Mouse (Mus musculus): ENCODE results near the gene Srsf2. TPM values are rescaled to one million over a fixed set of nuclear protein-coding genes. Genes with fewer than 3 reads are reported as not detected.

Srsf2 gene
- polyA plus RNA-seq, 1 experiment from 2014 or later, result 658 TPM

DNA sequence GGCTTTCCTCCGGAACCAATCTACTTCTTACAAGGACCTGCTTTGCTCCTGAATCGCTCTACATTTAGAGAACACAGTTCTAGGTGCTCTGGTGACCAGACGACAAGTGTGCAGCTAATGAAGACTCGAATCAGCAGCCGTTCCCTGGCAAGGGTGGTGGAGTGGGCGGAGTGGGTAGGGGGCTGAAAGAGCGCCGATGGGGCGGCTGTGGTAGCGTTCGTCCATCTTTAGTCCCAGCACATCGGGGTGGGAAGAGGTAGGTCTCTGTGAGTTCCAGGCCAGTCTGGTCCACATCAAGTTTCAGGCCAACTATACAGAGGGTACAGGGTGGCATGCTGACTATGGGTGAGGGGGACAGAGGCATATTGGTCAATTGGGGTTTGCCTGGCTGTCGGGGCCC is 39.3 kb downstream of the Srsf2 start:
- Histone ChIP-seq H3K27me3 (0 out of 2 replicates have a peak, but pooled peaks cover 7% of the 10 kb centered on the region), H3K36me3 (no peaks in the 10 kb centered on the region), H3K9me3 (no peaks in the 10 kb centered on the region), H3K4me2 (no peak overlapping the region), H3K4me3 (no peak overlapping the region), H3K4me1 (peaks cover 61% of the 10 kb centered on the region), H3K9ac (no peak overlapping the region), H3K27ac (peak overlapping the region; percentile 90)
- WGBS, result 69% methylated on average over 13 of the region's 13 CpGs
- no peak for ATAC-seq (ENCODE audit: insufficient number of reproducible peaks, low FRiP score, low TSS enrichment, low read depth)

DNA sequence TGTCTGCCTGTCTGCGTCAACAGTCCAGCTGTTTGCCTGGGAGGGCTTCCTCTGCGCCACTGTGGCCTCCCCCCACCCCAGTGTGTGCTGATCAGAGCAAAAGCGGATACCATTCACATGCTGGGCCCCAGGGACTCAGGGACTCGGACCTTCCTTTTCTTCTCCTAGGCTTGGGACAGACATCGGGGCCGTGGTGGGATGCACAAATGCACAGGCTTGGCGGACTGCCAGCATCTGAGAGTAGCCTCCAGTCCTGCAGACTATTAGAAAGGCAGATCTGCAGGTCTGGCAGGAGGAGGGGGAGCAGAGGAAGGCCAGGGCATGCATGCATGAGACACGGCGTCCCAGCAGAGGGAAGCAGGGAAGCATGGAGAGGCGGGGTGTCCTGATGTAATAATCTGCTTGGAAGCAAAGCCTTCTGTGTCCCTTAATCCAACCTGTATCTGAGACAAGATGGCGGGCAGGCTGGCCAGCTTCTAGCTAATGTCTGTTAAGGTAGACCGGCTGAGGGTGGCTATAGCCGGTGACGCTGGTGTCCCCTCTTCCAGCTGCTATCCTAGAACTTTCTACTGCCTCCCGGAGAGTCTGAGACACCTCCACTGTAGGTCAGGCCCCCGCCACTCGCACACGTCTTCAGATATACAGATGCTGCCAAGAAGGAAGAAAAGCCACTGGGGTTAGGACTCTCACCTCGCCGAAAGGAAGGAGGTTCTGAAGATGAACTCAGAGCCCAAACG is 39.9 kb downstream of the Srsf2 start:
- no peaks in the 10 kb centered on the region for H3K9me3 ChIP-seq
- no peak overlapping the region for H3K4me3 ChIP-seq
- 0 out of 2 replicates have a peak, but pooled peaks cover 7% of the 10 kb centered on the region for H3K27me3 ChIP-seq
- peak overlapping the region; percentile 90 for H3K27ac ChIP-seq
- no peak overlapping the region for H3K9ac ChIP-seq
- H3K4me1 ChIP-seq, result peaks cover 64% of the 10 kb centered on the region
- H3K4me2 ChIP-seq, result no peak overlapping the region
- no peaks in the 10 kb centered on the region for H3K36me3 ChIP-seq
- 44% methylated on average over 21 of the region's 21 CpGs for WGBS
- ATAC-seq (ENCODE audit: insufficient number of reproducible peaks, low FRiP score, low TSS enrichment, low read depth), result no peak

DNA sequence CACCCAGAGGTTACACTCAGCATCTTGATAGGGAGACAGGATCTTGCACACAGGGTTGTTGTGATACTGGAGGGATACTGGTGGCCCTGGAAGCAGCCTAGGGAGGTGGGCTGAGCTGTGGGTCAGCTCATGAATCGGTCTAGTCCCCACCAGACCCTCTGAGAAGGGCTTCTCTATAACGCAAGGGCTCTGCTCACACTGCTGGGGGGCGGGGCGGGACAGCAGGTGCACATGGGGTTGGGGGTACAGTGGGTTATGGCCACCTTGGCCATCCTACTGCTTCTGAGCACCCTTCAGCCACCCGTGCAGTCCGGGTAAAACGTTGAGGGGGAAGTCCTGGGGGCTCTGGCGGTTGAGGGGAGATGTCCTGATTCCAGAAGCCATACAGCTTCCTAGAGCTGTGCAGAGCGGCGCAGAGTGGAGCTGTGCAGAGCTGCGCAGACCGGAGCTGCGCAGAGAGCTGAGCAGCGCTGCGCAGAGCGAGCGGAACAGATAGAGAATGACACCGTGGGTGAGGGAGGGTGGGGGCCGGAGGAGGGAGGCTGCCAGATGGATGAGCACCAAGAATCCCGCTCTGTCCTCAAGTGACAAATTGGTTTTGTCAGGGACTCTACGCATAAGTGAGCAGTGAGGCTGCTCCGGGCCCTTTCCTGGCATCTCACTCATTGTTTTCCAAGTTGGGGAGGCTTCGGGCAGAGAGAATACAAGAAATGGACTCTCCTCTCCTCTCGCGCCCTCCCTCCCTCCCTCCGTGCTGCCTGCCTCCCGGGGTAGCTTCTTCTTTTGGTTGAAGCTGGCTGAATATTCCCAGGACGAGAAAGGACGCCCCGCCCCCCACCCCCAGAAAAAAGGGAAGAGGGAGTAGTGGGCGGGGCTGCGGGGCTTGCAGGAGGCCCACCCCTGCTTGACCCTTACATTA is 41.7 kb downstream of the Srsf2 start:
- Histone ChIP-seq H3K4me2 (peak overlapping the region; percentile 56), H3K36me3 (no peaks in the 10 kb centered on the region), H3K4me1 (peaks cover 66% of the 10 kb centered on the region), H3K9me3 (no peaks in the 10 kb centered on the region), H3K27me3 (0 out of 2 replicates have a peak, but pooled peaks cover 7% of the 10 kb centered on the region), H3K27ac (peak overlapping the region; percentile 57; the same call in 1 of the 2 replicates), H3K9ac (no peak overlapping the region), H3K4me3 (peak overlapping the region; percentile 31)
- 15% methylated on average over 26 of the region's 32 CpGs for WGBS
- peak; percentile 48; the same call in 1 of the 2 replicates for ATAC-seq (ENCODE audit: insufficient number of reproducible peaks, low FRiP score, low TSS enrichment, low read depth)

DNA sequence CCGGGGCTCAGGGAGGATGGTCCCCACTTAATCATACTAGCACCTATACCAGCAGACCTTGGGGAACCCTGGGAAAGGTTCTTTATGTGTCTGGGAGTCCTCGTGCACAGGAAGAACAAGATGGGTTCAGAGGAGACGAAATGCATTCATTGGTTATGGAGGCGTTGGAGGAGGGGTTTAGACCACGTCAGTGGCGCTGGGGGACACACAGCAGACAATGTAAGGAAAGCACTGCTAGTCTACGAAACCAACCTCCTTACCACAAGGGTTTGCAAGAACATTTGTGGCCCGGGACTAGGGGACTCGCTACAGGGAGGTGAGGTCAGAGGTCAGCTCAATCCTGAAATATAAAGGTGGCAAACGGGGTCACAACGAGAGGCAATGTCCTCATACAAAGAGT is 42.4 kb downstream of the Srsf2 start:
- no peaks in the 10 kb centered on the region for H3K36me3 ChIP-seq
- H3K9ac ChIP-seq, result no peak overlapping the region
- H3K27ac ChIP-seq, result no peak overlapping the region
- WGBS, result 73% methylated on average over 11 of the region's 11 CpGs
- H3K27me3 ChIP-seq, result 0 out of 2 replicates have a peak, but pooled peaks cover 7% of the 10 kb centered on the region
- no peak overlapping the region for H3K4me2 ChIP-seq
- H3K4me1 ChIP-seq, result peaks cover 61% of the 10 kb centered on the region
- no peaks in the 10 kb centered on the region for H3K9me3 ChIP-seq
- no peak for ATAC-seq (ENCODE audit: insufficient number of reproducible peaks, low FRiP score, low TSS enrichment, low read depth)
- no peak overlapping the region for H3K4me3 ChIP-seq

DNA sequence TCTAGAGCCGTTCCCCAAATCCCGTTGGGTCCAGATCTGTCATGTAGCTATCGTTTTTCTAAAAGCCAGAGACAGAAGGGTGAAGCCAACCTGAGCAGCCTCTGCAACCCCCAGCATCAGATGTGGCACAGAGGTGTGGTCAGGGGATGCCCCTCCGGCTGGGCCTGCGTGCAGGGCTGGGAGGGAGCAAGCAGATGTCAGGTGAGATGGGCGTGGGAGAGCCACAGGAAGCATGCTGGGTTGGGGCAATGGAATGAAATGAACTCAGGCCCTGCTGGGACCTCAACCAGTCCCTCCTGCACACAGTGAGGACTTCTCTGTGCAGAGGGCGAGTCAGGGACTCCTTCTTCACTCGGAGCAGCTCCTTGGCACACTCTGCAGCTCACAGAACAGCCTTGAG is 43.4 kb downstream of the Srsf2 start:
- Histone ChIP-seq H3K4me2 (no peak overlapping the region), H3K4me1 (peaks cover 52% of the 10 kb centered on the region), H3K27me3 (0 out of 2 replicates have a peak, but pooled peaks cover 7% of the 10 kb centered on the region), H3K4me3 (no peak overlapping the region), H3K36me3 (no peaks in the 10 kb centered on the region), H3K27ac (no peak overlapping the region), H3K9me3 (no peaks in the 10 kb centered on the region), H3K9ac (no peak overlapping the region)
- 84% methylated on average over 8 of the region's 8 CpGs for WGBS
- ATAC-seq (ENCODE audit: insufficient number of reproducible peaks, low FRiP score, low TSS enrichment, low read depth), result no peak

DNA sequence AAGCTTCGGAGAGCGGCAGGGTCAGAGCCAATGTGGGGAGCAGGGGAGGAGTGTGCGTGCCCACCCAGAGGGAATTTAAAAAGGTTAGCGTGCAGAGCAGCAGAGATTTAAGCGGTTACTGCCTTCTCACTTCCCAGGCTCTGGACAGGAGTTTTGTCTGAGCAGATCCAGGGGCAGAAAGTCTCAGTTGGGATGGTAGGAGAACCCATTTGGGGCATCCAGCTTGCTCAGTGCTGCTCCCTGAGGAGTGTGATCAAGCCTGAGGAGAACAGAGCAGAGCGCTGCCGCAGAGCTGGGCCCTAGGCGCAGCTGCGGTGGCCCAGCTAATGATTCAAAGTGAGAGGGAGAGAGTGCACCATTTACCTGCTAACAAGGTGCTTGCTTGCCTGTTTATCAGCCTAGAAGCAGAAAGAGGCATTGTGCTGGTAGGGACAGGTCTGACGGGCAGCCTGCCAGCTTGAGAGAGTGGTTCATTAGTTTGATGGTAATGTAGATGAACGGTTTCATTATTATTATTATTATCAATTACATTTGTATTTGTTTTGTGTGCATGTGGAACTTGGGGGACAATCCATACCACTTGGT is 44.0 kb downstream of the Srsf2 start:
- peaks cover 46% of the 10 kb centered on the region for H3K4me1 ChIP-seq
- no peaks in the 10 kb centered on the region for H3K9me3 ChIP-seq
- no peak overlapping the region for H3K4me2 ChIP-seq
- no peak overlapping the region for H3K27ac ChIP-seq
- 78% methylated on average over 11 of the region's 11 CpGs for WGBS
- 0 out of 2 replicates have a peak, but pooled peaks cover 7% of the 10 kb centered on the region for H3K27me3 ChIP-seq
- no peak overlapping the region for H3K4me3 ChIP-seq
- ATAC-seq (ENCODE audit: insufficient number of reproducible peaks, low FRiP score, low TSS enrichment, low read depth), result no peak
- peaks cover 2% of the 10 kb centered on the region; the same call in 1 of the 2 replicates for H3K36me3 ChIP-seq
- no peak overlapping the region for H3K9ac ChIP-seq

DNA sequence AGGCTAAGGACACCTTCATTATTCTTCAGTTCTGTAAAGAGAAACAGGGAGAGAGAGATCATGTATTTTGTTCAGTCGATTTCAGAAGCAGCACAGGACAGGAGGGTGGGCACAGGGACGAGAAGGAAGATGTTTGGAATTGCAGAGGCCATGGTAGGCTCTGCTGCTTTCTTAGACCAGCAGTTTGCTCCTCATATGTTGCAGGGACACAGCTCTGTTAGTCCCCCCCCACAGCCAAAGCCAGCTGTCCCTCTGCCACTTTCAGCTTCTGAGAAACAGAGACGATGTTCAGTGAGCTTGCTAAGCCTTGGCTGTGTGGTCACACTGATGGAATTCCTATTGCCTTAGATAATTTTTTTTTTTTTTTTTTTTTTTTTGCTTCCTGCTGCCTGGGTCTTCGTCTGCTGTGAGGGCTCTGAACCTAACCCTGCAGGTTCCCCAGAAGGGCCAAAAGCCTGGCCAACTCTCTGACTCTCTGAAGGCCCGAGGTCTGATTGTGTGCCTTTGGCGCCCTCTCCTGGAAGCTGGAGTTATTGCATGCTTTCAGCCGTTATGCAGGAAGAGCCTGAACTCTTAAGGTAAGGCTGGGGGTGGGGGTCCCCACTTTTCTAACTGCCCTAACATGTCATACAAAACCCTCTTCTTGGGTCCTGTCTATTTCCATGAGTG is 44.8 kb downstream of the Srsf2 start:
- ATAC-seq (ENCODE audit: insufficient number of reproducible peaks, low FRiP score, low TSS enrichment, low read depth), result peak; percentile 32; the same call in 1 of the 2 replicates
- Histone ChIP-seq H3K27ac (0 out of 2 replicates have a peak overlapping the region, but pooled peaks have one; percentile 40), H3K9ac (no peak overlapping the region)

DNA sequence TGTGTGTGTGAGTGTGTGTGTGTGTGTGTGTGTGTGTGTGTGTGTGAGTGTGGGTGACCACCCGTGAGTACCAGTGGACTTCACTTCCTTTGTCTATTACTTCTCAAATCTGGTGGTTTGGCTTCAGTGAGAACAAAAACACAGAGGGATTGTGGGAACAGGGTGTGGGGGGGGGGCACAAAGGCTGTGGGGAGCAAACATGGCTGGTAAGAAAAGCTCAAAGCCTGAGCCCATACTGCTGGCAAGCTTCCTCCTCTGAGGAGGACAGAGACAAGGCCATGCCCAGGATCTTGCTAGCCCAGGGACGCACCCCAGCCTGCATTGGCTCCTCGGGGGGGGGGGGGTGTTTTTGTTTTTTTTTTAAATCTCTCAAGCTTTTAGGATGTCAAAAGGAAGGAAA is 45.4 kb downstream of the Srsf2 start:
- H3K9ac ChIP-seq, result no peak overlapping the region
- no peak overlapping the region for H3K4me2 ChIP-seq
- ATAC-seq (ENCODE audit: insufficient number of reproducible peaks, low FRiP score, low TSS enrichment, low read depth), result no peak
- H3K27me3 ChIP-seq, result 0 out of 2 replicates have a peak, but pooled peaks cover 7% of the 10 kb centered on the region
- H3K9me3 ChIP-seq, result no peaks in the 10 kb centered on the region
- no peak overlapping the region for H3K4me3 ChIP-seq
- peaks cover 32% of the 10 kb centered on the region for H3K4me1 ChIP-seq
- 0 out of 2 replicates have a peak overlapping the region, but pooled peaks have one; percentile 40 for H3K27ac ChIP-seq
- 81% methylated on average over 3 of the region's 3 CpGs for WGBS
- H3K36me3 ChIP-seq, result peaks cover 3% of the 10 kb centered on the region; the same call in 1 of the 2 replicates

More for the DNA sequence above, 44.8 kb downstream of the Srsf2 start:
- peaks cover 38% of the 10 kb centered on the region for H3K4me1 ChIP-seq
- H3K36me3 ChIP-seq, result peaks cover 3% of the 10 kb centered on the region; the same call in 1 of the 2 replicates
- no peak overlapping the region for H3K4me3 ChIP-seq
- 0 out of 2 replicates have a peak, but pooled peaks cover 7% of the 10 kb centered on the region for H3K27me3 ChIP-seq
- no peaks in the 10 kb centered on the region for H3K9me3 ChIP-seq
- 29% methylated on average over 7 of the region's 7 CpGs for WGBS
- no peak overlapping the region for H3K4me2 ChIP-seq

DNA sequence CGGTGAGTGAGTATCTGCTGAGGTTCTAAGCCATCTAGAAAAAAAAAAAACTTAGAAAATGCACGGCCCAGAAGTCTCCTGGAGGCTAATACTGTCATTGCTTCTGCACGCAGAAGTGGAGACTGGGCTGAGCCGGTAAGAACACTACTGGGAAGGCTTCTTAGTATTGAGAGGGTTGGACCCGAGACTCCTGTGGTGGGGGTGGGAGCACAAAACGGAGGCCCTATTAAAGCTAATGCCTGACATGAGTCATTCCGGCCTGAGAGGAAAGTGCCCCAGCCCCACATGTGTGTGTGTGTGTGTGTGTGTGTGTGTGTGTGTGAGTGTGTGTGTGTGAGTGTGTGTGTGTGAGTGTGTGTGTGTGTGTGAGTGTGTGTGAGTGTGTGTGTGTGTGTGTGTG is 45.8 kb downstream of the Srsf2 start:
- no peak for ATAC-seq (ENCODE audit: insufficient number of reproducible peaks, low FRiP score, low TSS enrichment, low read depth)
- 41% methylated on average over 7 of the region's 7 CpGs for WGBS
- Histone ChIP-seq H3K27ac (no peak overlapping the region), H3K9me3 (no peaks in the 10 kb centered on the region), H3K4me2 (no peak overlapping the region), H3K4me1 (peaks cover 28% of the 10 kb centered on the region), H3K9ac (no peak overlapping the region), H3K4me3 (no peak overlapping the region), H3K27me3 (0 out of 2 replicates have a peak, but pooled peaks cover 7% of the 10 kb centered on the region), H3K36me3 (peaks cover 3% of the 10 kb centered on the region; the same call in 1 of the 2 replicates)

DNA sequence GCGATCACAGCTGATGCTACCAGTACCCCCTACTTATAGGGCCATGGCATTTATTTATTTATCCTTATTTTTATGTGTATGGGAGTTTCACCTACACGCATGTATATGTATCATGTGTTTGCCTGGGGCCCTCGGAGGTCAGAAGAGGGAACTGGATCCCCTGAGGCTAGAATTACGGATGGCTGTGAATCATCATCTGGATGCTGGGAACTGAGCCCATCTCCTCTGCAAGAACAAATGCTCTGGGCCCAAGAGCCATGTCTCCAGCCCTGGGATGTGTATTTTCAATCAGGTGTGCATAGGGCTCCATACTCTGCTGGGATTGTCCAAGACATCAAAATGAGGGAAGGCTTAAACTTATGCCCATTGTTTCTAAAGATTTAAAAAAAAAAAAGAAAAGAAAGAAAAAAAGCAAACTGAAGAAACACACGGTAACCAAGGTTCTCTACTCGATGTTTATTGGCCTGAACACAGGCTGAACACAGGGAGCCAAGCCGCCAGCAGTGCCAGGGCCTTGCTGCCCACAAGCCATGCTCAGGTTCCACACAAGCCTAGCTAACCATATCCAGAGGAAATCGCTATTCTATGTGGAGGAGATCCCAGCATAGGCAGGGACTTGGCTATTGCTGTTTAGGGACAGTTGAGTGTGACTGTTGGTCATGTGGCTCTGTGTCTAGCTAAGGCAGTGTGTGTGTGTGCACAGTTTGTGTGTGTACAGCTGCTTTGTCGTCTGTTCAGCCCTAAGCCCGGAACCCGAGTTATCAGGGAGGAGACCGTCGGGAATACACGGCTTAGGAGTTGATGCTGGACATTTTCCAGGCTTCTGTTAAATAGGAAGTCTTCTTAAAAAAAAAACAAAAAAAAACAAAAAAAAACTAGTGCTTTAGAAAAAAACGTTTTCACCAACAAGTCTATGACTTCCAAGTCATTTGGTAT is 46.5 kb downstream of the Srsf2 start:
- Histone ChIP-seq H3K27ac (no peak overlapping the region), H3K4me3 (no peak overlapping the region), H3K4me2 (no peak overlapping the region), H3K4me1 (peaks cover 23% of the 10 kb centered on the region), H3K36me3 (peaks cover 3% of the 10 kb centered on the region; the same call in 1 of the 2 replicates), H3K27me3 (0 out of 2 replicates have a peak, but pooled peaks cover 7% of the 10 kb centered on the region), H3K9ac (no peak overlapping the region), H3K9me3 (no peaks in the 10 kb centered on the region)
- WGBS, result 63% methylated on average over 15 of the region's 15 CpGs
- no peak for ATAC-seq (ENCODE audit: insufficient number of reproducible peaks, low FRiP score, low TSS enrichment, low read depth)
